Mouse (Mus musculus) liver, postnatal 0 days (tissue): ENCODE measurements around the gene Wfdc8.

ENCODE experiments used
- CTCF ChIP-seq: sonication (generic); IDR thresholded peaks from 2 replicates; pipeline ENCODE4 v1.5.1; 2016; ENCODE audit warnings: antibody characterized with exemption, low read depth
- EP300 ChIP-seq: IDR thresholded peaks from 2 replicates; pipeline ENCODE4 v1.6.1; 2016; ENCODE audit warnings: antibody characterized with exemption, low read depth, mild to moderate bottlenecking

- no peak for TF ChIP-seq CTCF
- no peak for TF ChIP-seq EP300
Observed at GRCm38 (mm10) chr2:164593494-164593893, 19.9 kb downstream of the Wfdc8 start, which contains the start of gene Eppin.
